Mouse (Mus musculus) ES-Bruce4 (cell line): ENCODE measurements around the gene Mn1. TPM values are rescaled to one million over a fixed set of nuclear protein-coding genes. Genes with fewer than 3 reads are reported as not detected.

Experiments
- H3K27ac ChIP-seq: 2 replicates; pipeline ENCODE4 v1.5.1; 2012; ENCODE audit warnings: low read length, inconsistent platforms; ENCODE audit not compliant: insufficient read depth
- H3K27me3 ChIP-seq: 2 replicates; pipeline ENCODE4 v1.6.1; 2012; ENCODE audit warnings: mild to moderate bottlenecking, low read length, inconsistent platforms; ENCODE audit not compliant: control insufficient read depth, poor library complexity, insufficient read depth, severe bottlenecking
- H3K36me3 ChIP-seq: 2 replicates; pipeline ENCODE4 v1.6.1; 2012; ENCODE audit warnings: inconsistent platforms, mild to moderate bottlenecking, low read length, moderate library complexity; ENCODE audit not compliant: control insufficient read depth, poor library complexity, insufficient read depth, severe bottlenecking
- H3K4me1 ChIP-seq: one replicate; pipeline ENCODE4 v1.8.1; 2011; ENCODE audit warnings: low read length; ENCODE audit not compliant: control insufficient read depth, insufficient read depth
- H3K4me3 ChIP-seq: 2 replicates; pipeline ENCODE4 v1.5.1; 2011; ENCODE audit warnings: low read depth, mild to moderate bottlenecking, low read length
- H3K9ac ChIP-seq: 2 replicates; pipeline ENCODE4 v1.6.1; 2012; ENCODE audit warnings: low read depth, mild to moderate bottlenecking, inconsistent platforms; ENCODE audit not compliant: poor library complexity, severe bottlenecking
- H3K9me3 ChIP-seq: replicated peaks from 2 replicates; pipeline ENCODE4 v1.6.1; 2012; ENCODE audit warnings: mild to moderate bottlenecking, low read length, inconsistent platforms; ENCODE audit not compliant: control insufficient read depth, poor library complexity, insufficient read depth, severe bottlenecking
- CTCF ChIP-seq: IDR thresholded peaks from one replicate; pipeline ENCODE4 v1.8.1; 2011; ENCODE audit warnings: low read depth, low read length
- EP300 ChIP-seq: IDR thresholded peaks from 2 replicates; pipeline ENCODE4 v1.6.1; 2011; ENCODE audit warnings: low read depth, low read length; ENCODE audit not compliant: insufficient read depth
- POLR2A ChIP-seq: IDR thresholded peaks from one replicate; pipeline ENCODE4 v1.8.1; 2011; ENCODE audit warnings: low read length; ENCODE audit not compliant: insufficient read depth
- polyA plus RNA-seq: library from polyadenylated mRNA; stranded (reverse); fragments of >200 nt; gene quantifications from 2 replicates; pipeline ENCODE4 v1.2.4, GENCODE M21; 2011; ENCODE audit warnings: low read depth; ENCODE audit not compliant: missing spikeins, insufficient read depth, insufficient read length

Mn1 gene
- polyA plus RNA-seq, 1 experiment: 1.9 TPM

GRCm38 (mm10) chr5:111423011-111423410 lies 5.8 kb downstream of the Mn1 start:
- TF ChIP-seq CTCF (no peak), EP300 (no peak), POLR2A (no peak)
- Histone ChIP-seq H3K36me3 (no peaks in the 10 kb centered on the region), H3K9ac (no peak overlapping the region), H3K4me3 (no peak overlapping the region), H3K9me3 (no peaks in the 10 kb centered on the region), H3K4me1 (peaks cover 2% of the 10 kb centered on the region), H3K27ac (no peak overlapping the region), H3K27me3 (peaks cover 20% of the 10 kb centered on the region)

- H3K27ac ChIP-seq: no peak overlapping the region
- no peak for TF ChIP-seq CTCF
- no peak for TF ChIP-seq EP300
- no peak for TF ChIP-seq POLR2A
- H3K4me3 ChIP-seq: no peak overlapping the region
- peaks cover 2% of the 10 kb centered on the region for H3K4me1 ChIP-seq
- H3K36me3 ChIP-seq: no peaks in the 10 kb centered on the region
- no peak overlapping the region for H3K9ac ChIP-seq
- peaks cover 14% of the 10 kb centered on the region for H3K27me3 ChIP-seq
- H3K9me3 ChIP-seq: no peaks in the 10 kb centered on the region
Observed at GRCm38 (mm10) chr5:111423616-111424015, 6.5 kb downstream of the Mn1 start.

GRCm38 (mm10) chr5:111425813-111426212 lies 8.7 kb downstream of the Mn1 start:
- no peak overlapping the region for H3K27ac ChIP-seq
- no peaks in the 10 kb centered on the region for H3K9me3 ChIP-seq
- H3K36me3 ChIP-seq: no peaks in the 10 kb centered on the region
- no peak for TF ChIP-seq EP300
- TF ChIP-seq POLR2A: no peak
- no peak for TF ChIP-seq CTCF
- H3K4me3 ChIP-seq: no peak overlapping the region
- H3K27me3 ChIP-seq: no peaks in the 10 kb centered on the region
- H3K4me1 ChIP-seq: peaks cover 2% of the 10 kb centered on the region
- no peak overlapping the region for H3K9ac ChIP-seq

GRCm38 (mm10) chr5:111426249-111426648 lies 9.1 kb downstream of the Mn1 start:
- Histone ChIP-seq H3K27me3 (no peaks in the 10 kb centered on the region), H3K36me3 (no peaks in the 10 kb centered on the region), H3K9ac (no peak overlapping the region), H3K4me3 (no peak overlapping the region), H3K9me3 (no peaks in the 10 kb centered on the region), H3K27ac (no peak overlapping the region), H3K4me1 (no peaks in the 10 kb centered on the region)
- TF ChIP-seq POLR2A (no peak), EP300 (no peak), CTCF (no peak)

- H3K4me1 ChIP-seq: no peaks in the 10 kb centered on the region
- TF ChIP-seq CTCF (no peak), EP300 (no peak), POLR2A (no peak)
- H3K27ac ChIP-seq: no peak overlapping the region
- H3K36me3 ChIP-seq: no peaks in the 10 kb centered on the region
- H3K27me3 ChIP-seq: no peaks in the 10 kb centered on the region
- no peak overlapping the region for H3K9ac ChIP-seq
- no peaks in the 10 kb centered on the region for H3K9me3 ChIP-seq
- no peak overlapping the region for H3K4me3 ChIP-seq
Observed at GRCm38 (mm10) chr5:111428882-111429281, 11.7 kb downstream of the Mn1 start.

- Histone ChIP-seq H3K4me1 (peaks cover 2% of the 10 kb centered on the region), H3K27me3 (no peaks in the 10 kb centered on the region), H3K36me3 (no peaks in the 10 kb centered on the region), H3K9ac (no peak overlapping the region), H3K9me3 (no peaks in the 10 kb centered on the region), H3K27ac (no peak overlapping the region), H3K4me3 (no peak overlapping the region)
- TF ChIP-seq EP300: no peak
- no peak for TF ChIP-seq POLR2A
- no peak for TF ChIP-seq CTCF
Observed at GRCm38 (mm10) chr5:111429726-111430125, 12.6 kb downstream of the Mn1 start.
